Mouse (Mus musculus) midbrain, embryonic 10.5 days (tissue): Measurements from ENCODE around the gene Kif1a. TPM values are rescaled to one million over a fixed set of nuclear protein-coding genes. Genes with fewer than 3 reads are reported as not detected.

Experiments used
- DNase-seq: peaks from one replicate; pipeline ENCODE4 v3.0.0-alpha.2; 2017; ENCODE audit warnings: low spot score
- H3K27ac ChIP-seq: fragments of 300-500 bp; sonication (generic); replicated peaks from 2 replicates; pipeline ENCODE4 v1.5.1; 2016; ENCODE audit warnings: mild to moderate bottlenecking
- H3K27me3 ChIP-seq: fragments of 300-500 bp; sonication (generic); 2 replicates; pipeline ENCODE4 v1.6.1; 2016; ENCODE audit warnings: low read depth, mild to moderate bottlenecking; ENCODE audit not compliant: poor library complexity, severe bottlenecking
- H3K36me3 ChIP-seq: fragments of 300-500 bp; sonication (generic); 2 replicates; pipeline ENCODE4 v1.6.1; 2016; ENCODE audit warnings: mild to moderate bottlenecking, moderate library complexity
- H3K4me1 ChIP-seq: fragments of 300-500 bp; sonication (generic); 2 replicates; pipeline ENCODE4 v1.6.1; 2016
- H3K4me3 ChIP-seq: fragments of 300-500 bp; sonication (generic); 2 replicates; pipeline ENCODE4 v1.5.1; 2016; ENCODE audit warnings: mild to moderate bottlenecking, moderate library complexity
- H3K9me3 ChIP-seq: fragments of 300-500 bp; sonication (generic); replicated peaks from 2 replicates; pipeline ENCODE4 v1.6.1; 2016; ENCODE audit warnings: mild to moderate bottlenecking
- WGBS: fragments of 180-500 bp; shearing (Covaris S2); methylation state at CpG from one replicate; pipeline ENCODE4 v1.1.7; 2016; 5-methylcytosine and 5-hydroxymethylcytosine counted together
- polyA plus RNA-seq: library from polyadenylated mRNA; unstranded; fragments of >200 nt; fragmentation: Nextera tagmentation; extraction: Ambion mirVana; gene quantifications from 2 replicates; pipeline ENCODE4 v1.2.1, GENCODE M21; 2016

Gene Kif1a
- polyA plus RNA-seq = 39.3 and 63.0 TPM in 2 replicates

DNA sequence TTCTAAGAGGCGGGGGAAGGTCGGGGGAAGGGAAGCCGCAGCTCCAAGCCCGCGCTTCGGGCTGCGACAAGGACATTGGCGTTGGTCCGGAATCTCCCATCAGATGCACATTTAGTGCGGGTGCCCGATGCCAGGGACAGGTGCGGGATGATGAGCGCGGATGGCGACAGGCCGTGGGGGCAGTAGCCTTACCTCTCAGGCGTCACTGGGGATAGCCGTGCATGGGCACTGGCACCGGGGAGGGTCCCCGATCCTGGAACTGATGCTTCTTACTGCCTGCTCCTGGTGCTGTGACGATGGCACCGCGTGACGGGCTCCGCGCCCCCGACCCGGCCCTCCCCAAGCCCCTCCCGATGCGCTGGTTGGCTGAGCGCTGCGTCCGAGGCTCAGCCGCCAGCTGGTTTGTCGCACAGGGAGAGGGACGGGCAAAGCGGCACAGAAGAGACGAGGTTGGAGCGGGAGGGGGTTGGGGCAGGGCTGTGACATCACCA, at the start of gene Kif1a:
Kif1a (minus strand) TSS at position 381 of the 491 bp plus-strand sequence.
- WGBS = under 1% methylated on average over 39 of the region's 39 CpGs
- H3K36me3 ChIP-seq = no peaks in the 10 kb centered on the region; the same call in 1 of the 2 replicates
- H3K27me3 ChIP-seq = peaks cover 61% of the 10 kb centered on the region
- H3K4me3 ChIP-seq = peak within 1 kb of the TSS; percentile 79
- H3K4me1 ChIP-seq = peaks cover 37% of the 10 kb centered on the region
- H3K27ac ChIP-seq = peak within 1 kb of the TSS; percentile 86
- H3K9me3 ChIP-seq = no peaks in the 10 kb centered on the region
- peak; percentile 81 for DNase-seq

DNA sequence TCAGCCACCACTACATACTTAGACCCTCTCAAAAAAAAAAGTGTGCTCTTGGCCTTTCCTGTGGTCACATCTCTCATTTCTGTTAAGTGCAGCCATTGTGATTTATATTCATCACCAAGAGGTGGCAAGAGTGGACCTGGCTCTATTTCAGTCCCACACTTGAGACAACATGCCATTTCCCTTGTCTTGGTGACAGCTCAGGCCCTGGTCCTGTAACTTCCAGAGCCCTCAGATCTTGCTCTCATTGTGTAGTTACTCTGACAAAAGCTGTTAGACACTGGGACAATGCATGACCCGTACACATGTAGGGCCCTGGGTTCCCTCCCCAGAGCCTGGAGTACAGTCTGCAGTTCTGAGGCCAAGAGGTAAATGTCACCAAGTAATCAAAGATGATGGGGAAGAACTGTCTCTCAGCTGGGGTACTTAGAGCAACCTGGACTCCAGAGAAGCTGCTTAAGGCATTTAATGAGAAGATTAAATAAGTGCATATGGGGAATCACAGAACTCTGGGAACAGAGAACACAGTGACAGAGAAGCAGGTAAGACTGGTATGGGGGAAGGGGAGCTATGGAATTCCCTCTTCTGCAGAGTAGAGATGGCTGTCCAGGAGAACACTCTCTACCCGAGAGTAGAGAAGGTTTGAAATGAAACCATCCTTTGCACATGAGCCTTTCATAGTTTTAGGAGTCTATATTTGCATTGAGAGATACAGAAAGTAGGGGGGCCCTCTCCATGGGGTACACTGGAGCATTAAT, 49.3 kb upstream of the Kif1a start:
- no peak overlapping the region for H3K4me3 ChIP-seq
- 83% methylated on average over 2 of the region's 2 CpGs for WGBS
- no peaks in the 10 kb centered on the region for H3K36me3 ChIP-seq
- no peaks in the 10 kb centered on the region for H3K27me3 ChIP-seq
- H3K27ac ChIP-seq = no peak overlapping the region
- no peak for DNase-seq
- H3K9me3 ChIP-seq = no peaks in the 10 kb centered on the region
- H3K4me1 ChIP-seq = no peaks in the 10 kb centered on the region

DNA sequence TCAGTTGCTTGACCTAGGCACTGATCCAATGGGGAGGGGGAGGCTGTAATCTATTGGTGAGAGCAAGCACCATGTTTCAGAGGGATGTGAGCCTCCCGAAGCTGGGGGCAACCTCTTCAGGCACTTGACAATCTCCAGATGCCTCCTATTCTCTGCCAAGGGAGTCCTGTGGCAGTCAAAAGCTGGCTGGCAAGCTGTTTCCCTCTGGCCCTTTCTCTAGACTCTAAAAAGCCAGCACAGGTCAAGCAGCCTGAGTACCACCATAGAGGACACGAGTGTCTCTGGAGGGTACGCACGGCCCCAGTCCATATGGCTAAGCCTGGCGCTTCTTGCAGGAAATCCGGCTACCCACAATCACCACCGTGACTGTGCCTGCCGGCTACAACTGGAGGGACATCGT, 42.4 kb upstream of the Kif1a start:
- Histone ChIP-seq H3K36me3 (no peaks in the 10 kb centered on the region), H3K9me3 (no peaks in the 10 kb centered on the region), H3K4me3 (no peak overlapping the region), H3K4me1 (0 out of 2 replicates have a peak, but pooled peaks cover 5% of the 10 kb centered on the region), H3K27ac (0 out of 2 replicates have a peak overlapping the region, but pooled peaks have one; percentile 33), H3K27me3 (no peaks in the 10 kb centered on the region)
- no peak for DNase-seq
- WGBS = 82% methylated on average over 9 of the region's 9 CpGs

DNA sequence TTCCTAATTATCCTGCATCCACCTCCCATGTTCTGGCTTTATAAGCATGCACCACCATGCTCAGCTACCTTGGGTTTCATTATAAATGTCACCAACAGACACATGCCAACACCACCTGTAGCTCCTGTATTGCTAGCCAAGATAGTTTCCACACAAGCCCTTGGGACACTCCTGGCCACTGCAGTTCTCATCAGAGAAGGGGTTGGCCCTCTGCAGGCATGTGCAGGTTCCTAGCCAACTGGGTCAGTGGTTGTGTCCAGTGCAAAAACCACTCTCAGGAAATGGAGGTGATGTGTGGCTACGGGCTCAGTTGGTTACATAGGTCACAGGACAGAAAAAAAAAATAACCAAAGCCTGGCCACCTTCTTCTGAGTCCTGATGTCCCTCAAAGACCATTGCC, 41.1 kb upstream of the Kif1a start:
- no peak for DNase-seq
- Histone ChIP-seq H3K4me3 (no peak overlapping the region), H3K4me1 (0 out of 2 replicates have a peak, but pooled peaks cover 8% of the 10 kb centered on the region), H3K27ac (no peak overlapping the region), H3K9me3 (no peaks in the 10 kb centered on the region), H3K36me3 (no peaks in the 10 kb centered on the region), H3K27me3 (no peaks in the 10 kb centered on the region)
- 84% methylated on average over 1 of the region's 1 CpGs for WGBS

DNA sequence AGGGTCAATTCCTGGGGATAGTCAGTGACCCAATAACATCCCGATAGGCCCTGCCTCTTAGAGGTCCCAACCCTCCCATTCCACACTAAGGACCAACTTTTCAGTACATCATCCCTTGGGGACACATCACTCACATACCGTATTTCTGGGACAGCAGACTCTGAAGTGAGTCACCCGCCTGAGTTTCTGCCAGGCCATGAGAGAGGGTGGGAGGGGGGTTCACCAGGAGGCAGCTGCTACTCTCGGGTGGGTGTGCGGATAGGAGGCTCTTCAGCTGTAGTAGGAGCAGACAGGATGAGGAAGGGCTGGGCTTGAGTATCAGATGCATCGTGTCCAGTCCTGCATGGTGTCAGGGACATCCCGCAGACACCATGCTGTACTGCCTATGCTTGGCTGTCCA, 38.0 kb upstream of the Kif1a start:
- Histone ChIP-seq H3K4me3 (no peak overlapping the region), H3K36me3 (no peaks in the 10 kb centered on the region), H3K9me3 (no peaks in the 10 kb centered on the region), H3K4me1 (0 out of 2 replicates have a peak, but pooled peaks cover 12% of the 10 kb centered on the region), H3K27ac (no peak overlapping the region), H3K27me3 (no peaks in the 10 kb centered on the region)
- no peak for DNase-seq
- WGBS = 80% methylated on average over 7 of the region's 7 CpGs

DNA sequence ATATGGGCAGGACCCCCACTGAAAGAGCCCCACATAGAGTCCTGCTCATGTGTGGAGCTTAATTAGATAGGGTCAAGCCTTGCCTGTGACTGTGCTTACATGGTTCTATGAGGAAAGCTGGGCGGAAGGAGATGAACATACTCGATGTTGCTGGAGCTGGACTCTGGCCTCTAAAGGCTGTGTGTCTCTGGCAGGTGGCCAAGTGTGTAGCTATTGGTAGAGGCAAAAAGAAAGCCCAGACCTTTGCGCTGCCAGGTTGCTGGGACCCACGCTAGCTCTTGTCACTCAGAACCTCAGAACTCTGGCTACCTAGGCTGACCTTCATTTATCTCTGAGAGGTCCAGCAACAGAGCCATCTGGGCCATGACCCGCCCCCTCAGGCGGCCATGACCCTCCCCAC, 36.8 kb upstream of the Kif1a start:
- H3K4me3 ChIP-seq = no peak overlapping the region
- no peaks in the 10 kb centered on the region for H3K9me3 ChIP-seq
- H3K27ac ChIP-seq = no peak overlapping the region
- 0 out of 2 replicates have a peak, but pooled peaks cover 6% of the 10 kb centered on the region for H3K4me1 ChIP-seq
- DNase-seq = no peak
- H3K36me3 ChIP-seq = no peaks in the 10 kb centered on the region
- 86% methylated on average over 6 of the region's 6 CpGs for WGBS
- no peaks in the 10 kb centered on the region for H3K27me3 ChIP-seq

DNA sequence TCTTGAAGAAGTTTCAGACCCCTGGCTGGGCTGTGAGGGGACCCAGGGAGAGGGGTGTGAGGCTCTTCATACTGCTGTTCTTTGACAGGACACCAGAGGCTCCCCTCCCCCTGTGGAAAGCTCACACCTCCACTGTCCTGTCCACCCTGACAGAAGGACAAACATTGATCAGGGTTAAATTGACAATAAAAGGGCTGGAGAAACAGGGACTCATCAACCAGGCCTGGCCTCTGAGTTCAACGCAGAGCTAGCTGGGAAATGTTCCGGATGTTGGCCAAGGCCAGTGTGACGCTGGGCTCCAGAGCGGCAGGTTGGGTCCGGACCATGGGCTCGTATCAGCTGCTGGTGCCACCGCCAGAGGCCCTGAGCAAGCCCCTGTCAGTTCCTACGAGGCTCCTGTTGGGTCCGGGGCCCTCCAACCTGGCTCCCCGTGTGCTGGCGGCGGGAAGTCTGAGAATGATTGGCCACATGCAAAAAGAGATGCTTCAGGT, 33.3 kb upstream of the Kif1a start, which contains the start of gene Agxt:
Agxt (plus strand) TSS at position 205 of the 491 bp plus-strand sequence.
- H3K27me3 ChIP-seq = no peaks in the 10 kb centered on the region
- no peak within 1 kb of the TSS for H3K4me3 ChIP-seq
- DNase-seq = no peak
- H3K36me3 ChIP-seq = no peaks in the 10 kb centered on the region
- H3K4me1 ChIP-seq = 0 out of 2 replicates have a peak, but pooled peaks cover 6% of the 10 kb centered on the region
- 88% methylated on average over 12 of the region's 12 CpGs for WGBS
- H3K27ac ChIP-seq = no peak within 1 kb of the TSS
- no peaks in the 10 kb centered on the region for H3K9me3 ChIP-seq

DNA sequence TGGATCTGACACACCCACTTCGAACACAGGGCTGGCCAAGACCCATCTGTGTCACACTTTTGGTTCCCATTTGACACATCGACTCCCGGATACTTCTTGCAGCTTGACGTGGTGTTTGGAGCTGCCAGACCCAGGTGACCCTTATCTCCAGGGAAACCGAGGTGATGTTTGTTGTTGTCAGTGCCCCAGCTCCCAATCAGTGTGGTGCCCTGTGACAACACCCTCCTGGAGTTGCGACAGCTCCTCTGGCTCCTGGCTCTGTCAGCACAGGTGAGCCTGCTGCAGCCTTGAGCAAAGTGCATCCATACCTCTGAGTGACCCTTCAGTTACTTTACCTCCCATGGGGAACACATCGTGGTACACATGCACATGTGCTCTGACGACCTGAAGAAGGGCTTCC, 30.9 kb upstream of the Kif1a start:
- DNase-seq = no peak
- H3K4me3 ChIP-seq = no peak overlapping the region
- 75% methylated on average over 8 of the region's 8 CpGs for WGBS

DNA sequence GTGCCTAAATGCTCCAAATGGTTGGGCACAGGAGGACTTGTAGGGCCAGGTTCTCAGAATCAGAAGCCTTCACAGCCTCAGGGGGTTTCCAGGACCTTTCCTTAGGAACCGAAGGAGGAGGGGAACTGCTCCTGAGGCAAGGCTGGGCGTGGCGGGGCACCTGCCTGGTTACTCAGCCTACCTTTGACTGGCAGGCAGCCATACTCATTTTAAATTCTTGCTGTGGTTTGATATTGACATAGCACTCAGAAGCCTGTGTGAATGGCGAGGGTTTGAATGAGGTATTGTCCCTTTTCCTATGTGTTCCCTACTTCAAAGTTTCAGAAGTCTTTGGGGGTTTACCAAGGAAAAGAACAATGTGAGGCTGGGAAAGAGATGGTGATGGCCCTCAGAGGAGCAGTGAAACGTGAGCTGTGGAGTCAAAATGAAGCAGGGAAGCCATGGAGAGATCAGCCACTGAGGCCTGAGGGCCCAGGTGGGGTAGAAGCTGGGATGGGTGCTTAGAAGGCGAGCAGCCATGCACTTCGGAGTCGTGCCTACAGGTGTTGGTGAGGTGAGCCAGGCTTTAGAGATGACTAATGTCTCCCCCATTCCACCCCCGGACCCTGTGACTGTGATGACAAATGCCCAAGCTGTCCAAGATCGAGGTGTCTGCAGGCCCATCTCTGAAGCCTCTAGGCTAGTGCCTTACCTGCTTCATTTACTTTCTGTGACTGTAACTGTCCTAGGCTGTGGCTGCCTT, 28.7 kb upstream of the Kif1a start:
- Histone ChIP-seq H3K4me1 (peaks cover 12% of the 10 kb centered on the region), H3K27me3 (no peaks in the 10 kb centered on the region), H3K9me3 (no peaks in the 10 kb centered on the region), H3K27ac (no peak overlapping the region), H3K4me3 (no peak overlapping the region), H3K36me3 (no peaks in the 10 kb centered on the region)
- no peak for DNase-seq
- WGBS = 82% methylated on average over 10 of the region's 10 CpGs

More for the DNA sequence above, 30.9 kb upstream of the Kif1a start:
- Histone ChIP-seq H3K36me3 (no peaks in the 10 kb centered on the region), H3K27me3 (no peaks in the 10 kb centered on the region), H3K4me1 (peaks cover 15% of the 10 kb centered on the region), H3K9me3 (no peaks in the 10 kb centered on the region), H3K27ac (no peak overlapping the region)

DNA sequence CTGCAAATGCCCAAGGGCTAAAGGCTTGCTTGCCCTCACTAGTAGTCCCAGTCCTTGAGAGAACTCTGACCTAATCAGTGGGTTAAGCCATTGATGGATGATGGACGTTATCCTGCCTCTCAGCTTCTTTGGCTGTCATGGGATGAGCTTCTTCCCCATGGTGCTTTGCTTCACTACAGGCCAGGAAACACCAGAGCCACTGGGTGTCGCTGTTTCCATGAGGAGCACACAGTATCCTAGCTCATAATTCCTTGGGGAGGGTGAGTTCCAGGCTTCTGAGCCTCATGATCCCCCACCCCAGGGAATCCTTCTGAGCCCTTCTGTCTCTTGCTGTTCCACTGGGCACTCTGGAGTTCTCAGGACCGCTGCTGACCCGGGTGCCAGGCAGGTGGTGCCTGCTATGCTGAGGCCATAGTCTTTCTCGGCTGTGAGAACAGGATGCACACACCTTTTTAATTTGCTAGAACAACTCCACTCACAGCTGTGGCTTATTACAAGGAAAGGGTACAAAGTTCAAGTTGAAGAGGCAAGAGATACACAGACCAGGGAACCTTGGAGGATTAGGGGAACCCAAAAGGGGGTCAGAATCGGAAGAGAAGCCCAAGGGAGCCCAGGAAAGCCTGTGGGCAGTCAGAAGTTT, 27.1 kb upstream of the Kif1a start:
- Histone ChIP-seq H3K27me3 (no peaks in the 10 kb centered on the region), H3K4me3 (no peak overlapping the region), H3K4me1 (peaks cover 12% of the 10 kb centered on the region), H3K36me3 (no peaks in the 10 kb centered on the region), H3K27ac (0 out of 2 replicates have a peak overlapping the region, but pooled peaks have one; percentile 28), H3K9me3 (no peaks in the 10 kb centered on the region)
- DNase-seq = peak; percentile 52
- WGBS = 33% methylated on average over 6 of the region's 6 CpGs

DNA sequence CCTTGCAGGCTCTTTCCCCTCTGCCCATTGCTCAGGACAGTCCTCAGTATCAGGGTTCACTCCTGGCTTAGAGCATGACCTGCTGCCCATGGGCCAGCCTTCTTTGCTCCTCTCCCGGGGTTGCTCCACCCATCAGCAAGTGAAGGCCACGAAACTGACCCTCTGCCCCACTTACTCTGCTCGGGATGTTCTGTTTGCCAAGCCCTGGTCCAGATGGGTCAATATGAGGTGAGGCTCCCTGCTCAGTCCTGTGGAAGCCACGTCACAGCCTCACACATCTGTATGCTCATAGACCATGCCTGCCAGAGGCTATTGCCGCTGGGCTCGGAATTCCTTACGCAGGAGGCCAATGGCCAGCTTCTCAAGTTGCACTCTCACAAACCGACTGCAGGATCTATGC, 26.5 kb upstream of the Kif1a start:
- no peaks in the 10 kb centered on the region for H3K36me3 ChIP-seq
- H3K4me1 ChIP-seq = peaks cover 12% of the 10 kb centered on the region
- H3K4me3 ChIP-seq = no peak overlapping the region
- H3K27ac ChIP-seq = no peak overlapping the region
- DNase-seq = no peak
- no peaks in the 10 kb centered on the region for H3K27me3 ChIP-seq
- WGBS = 89% methylated on average over 8 of the region's 8 CpGs
- no peaks in the 10 kb centered on the region for H3K9me3 ChIP-seq

DNA sequence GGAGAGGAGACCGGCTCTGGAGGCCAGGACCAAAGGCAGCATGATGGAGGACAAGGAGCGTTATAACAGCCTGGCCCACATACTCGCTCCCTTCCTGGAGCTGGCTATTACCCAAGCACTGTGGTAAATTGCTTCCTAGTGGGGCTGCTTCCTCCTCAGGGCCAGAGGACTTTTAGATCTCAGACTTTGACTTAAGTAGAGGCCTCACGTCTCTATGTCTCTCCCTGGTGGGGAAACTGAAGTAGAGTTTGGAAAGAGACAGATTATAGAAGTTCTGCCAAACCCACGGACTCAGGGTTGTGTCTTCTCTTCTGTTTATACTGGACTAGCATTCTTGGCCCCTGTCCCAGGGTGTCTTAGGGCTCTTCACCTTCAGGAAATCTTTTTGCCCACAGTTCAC, 23.5 kb upstream of the Kif1a start:
- Histone ChIP-seq H3K27me3 (no peaks in the 10 kb centered on the region), H3K9me3 (no peaks in the 10 kb centered on the region), H3K36me3 (no peaks in the 10 kb centered on the region), H3K4me3 (no peak overlapping the region), H3K4me1 (peaks cover 12% of the 10 kb centered on the region), H3K27ac (no peak overlapping the region)
- DNase-seq = no peak
- 71% methylated on average over 5 of the region's 5 CpGs for WGBS
